Mouse (Mus musculus): Measurements from ENCODE around the gene Lst1. TPM values are rescaled to one million over a fixed set of nuclear protein-coding genes. Genes with fewer than 3 reads are reported as not detected.
"Not testable (repeated sequence)": the region's sequence is repeated elsewhere in the genome, so short reads cannot be mapped to it uniquely, and the experiment has no call there.

The Lst1 gene
- polyA plus RNA-seq (2014; fragmentation: Nextera tagmentation; extraction: Ambion mirVana): 6.1 and 8.0 TPM in 2 replicates

DNA sequence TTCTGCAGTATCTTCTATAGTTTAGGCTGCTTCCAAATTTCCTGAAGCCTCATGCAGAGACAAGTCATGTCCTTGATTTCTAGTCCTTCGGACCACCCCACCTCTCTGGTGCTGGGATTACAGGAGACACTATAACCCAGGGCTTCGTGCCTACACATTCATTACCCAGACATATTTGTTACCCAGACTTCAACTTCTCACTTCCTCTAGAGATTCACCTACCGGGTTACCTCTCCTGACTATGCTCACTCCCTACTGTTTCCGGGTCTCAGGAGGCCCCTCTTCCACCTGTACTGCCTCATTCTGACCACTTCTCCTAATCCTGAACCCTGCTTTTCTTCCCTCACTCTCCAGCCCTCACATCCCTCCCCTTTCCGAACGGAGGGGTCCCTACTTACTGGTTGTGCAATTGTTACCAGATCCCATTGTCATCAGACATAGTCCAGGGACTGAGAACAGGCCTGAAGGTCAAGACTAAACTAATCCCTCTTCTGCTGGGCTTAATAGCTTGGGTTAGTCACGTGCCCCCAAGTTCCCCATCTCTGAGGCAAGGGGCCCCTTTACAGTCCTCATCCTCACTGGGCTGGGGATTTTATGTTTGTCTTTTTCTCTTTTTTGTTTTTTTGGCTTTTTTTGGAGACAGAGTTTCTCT, at the start of gene Lst1:
TSS of gene Lst1 (minus strand) at position 481 of the 652 bp plus-strand sequence.
- DNase-seq (ENCODE audit: low spot score): no peak
- Histone ChIP-seq H3K4me2 (ENCODE audit: low read length) (no peak within 1 kb of the TSS), H3K4me1 (ENCODE audit: control insufficient read depth, insufficient read depth, low read length) (peaks cover 3% of the 10 kb centered on the region; the same call in 1 of the 2 replicates), H3K9ac (ENCODE audit: low read length) (no peak within 1 kb of the TSS), H3K4me3 (ENCODE audit: low read depth, low read length) (no peak within 1 kb of the TSS), H3K9me3 (replicated peaks; ENCODE audit: control insufficient read depth, low read length) (no peaks in the 10 kb centered on the region), H3K36me3 (ENCODE audit: control insufficient read depth, insufficient read depth, low read length) (no peaks in the 10 kb centered on the region), H3K27me3 (replicated peaks; ENCODE audit: control insufficient read depth, insufficient read depth, low read length) (no peaks in the 10 kb centered on the region), H3K27ac (ENCODE audit: low read depth, low read length) (no peak within 1 kb of the TSS)
- 73% methylated on average over 7 of the region's 7 CpGs for WGBS
- no peak for ATAC-seq

DNA sequence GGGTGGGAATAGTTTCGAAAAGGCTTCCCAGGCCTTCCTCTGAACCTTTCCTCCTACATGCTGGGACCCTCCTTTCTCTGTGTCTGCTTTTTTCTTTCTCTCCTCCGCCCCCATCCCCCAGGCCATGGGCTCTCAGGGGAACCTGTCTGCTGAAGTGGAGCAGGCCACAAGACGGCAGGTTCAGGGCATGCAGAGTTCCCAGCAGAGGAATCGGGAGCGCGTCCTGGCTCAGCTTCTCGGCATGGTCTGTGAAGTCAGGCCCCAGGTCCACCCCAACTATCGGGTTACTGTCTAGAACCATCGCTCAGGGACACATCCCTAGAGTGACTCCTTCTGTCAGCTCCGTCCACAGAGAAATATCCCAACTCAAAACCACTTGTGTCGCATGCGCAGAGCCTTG, 49.3 kb upstream of the Lst1 start:
- no peaks in the 10 kb centered on the region for H3K9me3 ChIP-seq (replicated peaks; ENCODE audit: control insufficient read depth, low read length)
- H3K9ac ChIP-seq (ENCODE audit: low read length): peak overlapping the region; percentile 85; the same call in 1 of the 2 replicates
- DNase-seq (ENCODE audit: low spot score) (no peak), ATAC-seq (no peak)
- H3K36me3 ChIP-seq (ENCODE audit: control insufficient read depth, insufficient read depth, low read length): peaks cover 13% of the 10 kb centered on the region; the same call in 1 of the 2 replicates
- WGBS: 89% methylated on average over 12 of the region's 12 CpGs
- no peak overlapping the region for H3K4me3 ChIP-seq (ENCODE audit: low read depth, low read length)
- H3K4me2 ChIP-seq (ENCODE audit: low read length): peak overlapping the region; percentile 83; the same call in 1 of the 2 replicates
- no peaks in the 10 kb centered on the region for H3K27me3 ChIP-seq (replicated peaks; ENCODE audit: control insufficient read depth, insufficient read depth, low read length)
- H3K27ac ChIP-seq (ENCODE audit: low read depth, low read length): no peak overlapping the region
- H3K4me1 ChIP-seq (ENCODE audit: control insufficient read depth, insufficient read depth, low read length): peaks cover 9% of the 10 kb centered on the region

DNA sequence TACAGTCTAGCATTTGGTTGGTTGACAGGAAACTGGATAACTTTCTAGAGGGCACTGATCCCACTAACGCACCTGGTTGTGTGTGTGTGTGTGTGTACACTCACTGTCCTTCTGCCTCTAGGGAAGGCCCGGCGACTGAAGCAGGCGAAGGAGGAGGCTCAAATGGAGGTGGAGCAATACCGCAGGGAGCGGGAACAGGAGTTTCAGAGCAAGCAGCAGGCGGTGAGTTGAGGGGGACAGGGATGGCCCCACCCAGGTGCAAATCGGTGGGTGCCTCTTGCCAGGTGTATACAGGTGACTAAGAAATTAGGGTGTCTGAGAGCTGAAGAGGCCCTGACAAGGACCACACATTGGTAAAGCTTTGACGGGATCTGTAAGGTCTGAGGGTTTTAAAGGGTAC, 48.8 kb upstream of the Lst1 start:
- H3K4me2 ChIP-seq (ENCODE audit: low read length): peak overlapping the region; percentile 83
- ATAC-seq (no peak), DNase-seq (ENCODE audit: low spot score) (no peak)
- peaks cover 15% of the 10 kb centered on the region; the same call in 1 of the 2 replicates for H3K36me3 ChIP-seq (ENCODE audit: control insufficient read depth, insufficient read depth, low read length)
- H3K27ac ChIP-seq (ENCODE audit: low read depth, low read length): peak overlapping the region; percentile 90; the same call in 1 of the 2 replicates
- H3K9me3 ChIP-seq (replicated peaks; ENCODE audit: control insufficient read depth, low read length): no peaks in the 10 kb centered on the region
- H3K27me3 ChIP-seq (replicated peaks; ENCODE audit: control insufficient read depth, insufficient read depth, low read length): no peaks in the 10 kb centered on the region
- peak overlapping the region; percentile 85; the same call in 1 of the 2 replicates for H3K9ac ChIP-seq (ENCODE audit: low read length)
- H3K4me3 ChIP-seq (ENCODE audit: low read depth, low read length): peak overlapping the region; percentile 40
- 74% methylated on average over 9 of the region's 9 CpGs for WGBS
- H3K4me1 ChIP-seq (ENCODE audit: control insufficient read depth, insufficient read depth, low read length): peaks cover 9% of the 10 kb centered on the region

DNA sequence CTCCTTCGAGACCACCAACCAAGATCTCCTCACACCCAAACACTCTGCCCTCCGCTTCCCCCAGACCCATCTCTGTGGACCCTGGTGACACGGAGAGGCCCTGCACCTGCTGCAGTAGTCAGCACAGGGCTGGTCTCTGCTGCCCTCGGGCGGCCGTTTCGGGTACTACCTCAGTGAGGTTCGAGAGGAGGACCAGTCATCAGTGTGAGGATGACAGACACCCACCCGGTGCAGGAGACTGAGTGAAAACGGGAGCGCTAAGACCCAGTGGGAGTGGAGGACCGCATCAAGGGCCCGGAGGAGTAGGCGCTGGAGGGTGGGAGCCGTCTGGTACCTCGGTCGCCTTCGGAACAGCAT, 48.1 kb upstream of the Lst1 start:
- H3K4me2 ChIP-seq (ENCODE audit: low read length): peak overlapping the region; percentile 83
- peak overlapping the region; percentile 90 for H3K27ac ChIP-seq (ENCODE audit: low read depth, low read length)
- DNase-seq (ENCODE audit: low spot score): peak; percentile 95
- H3K36me3 ChIP-seq (ENCODE audit: control insufficient read depth, insufficient read depth, low read length): peaks cover 15% of the 10 kb centered on the region
- peak; percentile 83 for ATAC-seq
- WGBS: 0% methylated on average over 18 of the region's 18 CpGs
- H3K9ac ChIP-seq (ENCODE audit: low read length): peak overlapping the region; percentile 85
- no peaks in the 10 kb centered on the region for H3K27me3 ChIP-seq (replicated peaks; ENCODE audit: control insufficient read depth, insufficient read depth, low read length)
- H3K9me3 ChIP-seq (replicated peaks; ENCODE audit: control insufficient read depth, low read length): no peaks in the 10 kb centered on the region
- peak overlapping the region; percentile 40 for H3K4me3 ChIP-seq (ENCODE audit: low read depth, low read length)
- H3K4me1 ChIP-seq (ENCODE audit: control insufficient read depth, insufficient read depth, low read length): peaks cover 9% of the 10 kb centered on the region

GRCm38 (mm10) chr17:35235614-35236389, 47.6 kb upstream of the Lst1 start, which contains the start of gene Nfkbil1:
Gene Nfkbil1, minus strand, starts transcription at chr17:35235792.
- Histone ChIP-seq H3K27me3 (replicated peaks; ENCODE audit: control insufficient read depth, insufficient read depth, low read length) (no peaks in the 10 kb centered on the region), H3K9me3 (replicated peaks; ENCODE audit: control insufficient read depth, low read length) (no peaks in the 10 kb centered on the region), H3K4me1 (ENCODE audit: control insufficient read depth, insufficient read depth, low read length) (peaks cover 7% of the 10 kb centered on the region), H3K4me3 (ENCODE audit: low read depth, low read length) (peak within 1 kb of the TSS; percentile 40), H3K4me2 (ENCODE audit: low read length) (peak within 1 kb of the TSS; percentile 83), H3K27ac (ENCODE audit: low read depth, low read length) (peak within 1 kb of the TSS; percentile 90), H3K36me3 (ENCODE audit: control insufficient read depth, insufficient read depth, low read length) (peaks cover 21% of the 10 kb centered on the region), H3K9ac (ENCODE audit: low read length) (peak within 1 kb of the TSS; percentile 85)
- DNase-seq (ENCODE audit: low spot score) (peak; percentile 96), ATAC-seq (peak; percentile 85)
- under 1% methylated on average over 35 of the region's 35 CpGs for WGBS

DNA sequence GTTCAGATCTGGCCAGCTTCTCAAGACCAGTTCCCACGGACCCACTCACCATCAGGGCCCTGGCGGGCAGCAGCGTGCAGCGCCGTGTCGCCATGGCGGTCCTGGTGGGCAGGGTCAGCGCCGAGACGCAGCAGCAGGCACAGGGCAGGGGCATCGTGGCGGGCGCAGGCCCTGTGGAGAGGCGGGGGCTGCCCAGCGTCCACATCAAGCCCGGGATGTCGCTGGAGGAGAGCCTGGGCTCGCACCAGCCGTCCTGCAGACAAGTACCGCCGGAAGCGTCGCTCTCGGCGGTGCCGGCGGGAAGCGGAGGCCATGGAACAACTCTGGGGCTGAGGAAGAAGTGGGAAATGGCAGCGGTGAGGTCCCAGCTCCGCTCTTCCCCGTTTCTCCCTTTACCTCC, 46.7 kb upstream of the Lst1 start:
- Histone ChIP-seq H3K27ac (ENCODE audit: low read depth, low read length) (peak overlapping the region; percentile 90), H3K9ac (ENCODE audit: low read length) (peak overlapping the region; percentile 85), H3K36me3 (ENCODE audit: control insufficient read depth, insufficient read depth, low read length) (peaks cover 30% of the 10 kb centered on the region), H3K4me3 (ENCODE audit: low read depth, low read length) (peak overlapping the region; percentile 40), H3K4me2 (ENCODE audit: low read length) (peak overlapping the region; percentile 83), H3K27me3 (replicated peaks; ENCODE audit: control insufficient read depth, insufficient read depth, low read length) (no peaks in the 10 kb centered on the region), H3K9me3 (replicated peaks; ENCODE audit: control insufficient read depth, low read length) (no peaks in the 10 kb centered on the region), H3K4me1 (ENCODE audit: control insufficient read depth, insufficient read depth, low read length) (peaks cover 4% of the 10 kb centered on the region; the same call in 1 of the 2 replicates)
- 8% methylated on average over 30 of the region's 31 CpGs for WGBS
- DNase-seq (ENCODE audit: low spot score): no peak
- 0 out of 2 replicates have a peak, but pooled peaks have one; percentile 2 for ATAC-seq

DNA sequence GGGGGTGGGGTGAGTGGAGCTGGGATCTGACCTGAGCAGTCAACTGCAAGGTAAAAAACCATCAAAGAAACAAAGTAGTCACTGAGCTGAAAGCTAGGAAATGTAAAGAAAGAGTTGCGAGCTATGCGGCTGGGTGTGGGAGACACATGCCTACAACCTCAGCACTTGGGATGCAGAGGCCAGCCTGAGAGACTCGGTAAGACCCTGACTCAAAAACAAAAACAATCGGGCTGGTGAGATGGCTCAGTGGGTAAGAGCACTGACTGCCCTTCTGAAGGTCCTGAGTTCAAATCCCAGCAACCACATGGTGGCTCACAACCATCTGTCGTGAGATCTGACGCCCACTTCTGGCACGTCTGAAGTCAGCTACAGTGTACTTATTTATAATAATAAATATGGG, 45.9 kb upstream of the Lst1 start:
- Histone ChIP-seq H3K36me3 (ENCODE audit: control insufficient read depth, insufficient read depth, low read length) (peaks cover 38% of the 10 kb centered on the region), H3K4me3 (ENCODE audit: low read depth, low read length) (peak overlapping the region; percentile 40; the same call in 1 of the 2 replicates), H3K4me2 (ENCODE audit: low read length) (peak overlapping the region; percentile 83), H3K9ac (ENCODE audit: low read length) (peak overlapping the region; percentile 85)
- H3K27ac ChIP-seq (ENCODE audit: low read depth, low read length); DNase-seq (ENCODE audit: low spot score); H3K9me3 ChIP-seq (replicated peaks; ENCODE audit: control insufficient read depth, low read length); H3K27me3 ChIP-seq (replicated peaks; ENCODE audit: control insufficient read depth, insufficient read depth, low read length); H3K4me1 ChIP-seq (ENCODE audit: control insufficient read depth, insufficient read depth, low read length); ATAC-seq: not testable (repeated sequence)
- WGBS: 82% methylated on average over 7 of the region's 7 CpGs

DNA sequence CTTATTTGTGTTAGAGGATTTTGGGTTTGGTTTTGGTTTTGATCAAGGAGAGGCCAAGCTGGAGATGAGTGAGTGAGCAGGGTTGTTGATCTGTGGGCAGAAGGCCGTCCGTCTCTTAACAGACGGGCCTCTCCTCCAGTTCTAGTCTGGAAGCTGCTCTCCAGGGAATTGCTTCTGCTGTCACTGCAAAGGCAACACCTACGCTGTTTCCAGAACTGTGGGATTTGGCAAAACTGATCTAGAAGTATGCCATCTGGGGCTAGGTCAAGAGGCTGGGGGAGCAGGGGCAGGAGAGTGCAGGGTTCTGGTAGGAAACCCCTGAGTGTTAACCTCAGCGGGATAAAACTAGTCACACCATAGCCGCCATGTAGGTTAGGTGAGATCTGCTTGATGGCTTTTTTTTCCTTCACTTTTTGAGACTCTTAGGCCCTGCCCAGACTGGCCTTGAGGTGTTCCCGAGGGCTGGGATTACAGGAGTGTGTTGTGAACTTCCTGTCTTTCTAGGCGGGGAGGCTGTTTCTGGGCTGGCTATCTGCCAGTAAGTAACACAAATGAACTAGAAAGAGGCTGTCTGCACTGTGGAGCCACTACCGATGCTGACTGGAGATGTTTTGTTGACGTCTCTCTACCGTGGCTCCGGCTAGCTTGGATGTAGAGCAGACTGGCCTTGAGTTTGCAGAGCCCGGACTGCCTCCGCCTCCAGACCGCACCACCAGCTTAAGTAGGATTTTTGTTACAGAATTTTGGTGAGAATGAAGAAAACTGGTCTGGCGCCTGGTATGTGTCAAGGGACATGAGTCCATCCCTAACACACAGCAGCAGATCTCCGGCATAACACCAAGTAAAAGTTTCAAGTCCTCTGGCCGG, 45.1 kb upstream of the Lst1 start, which contains the start of gene Atp6v1g2:
TSS of gene Atp6v1g2 (plus strand) at position 547 of the 867 bp plus-strand sequence.
- peaks cover 4% of the 10 kb centered on the region; the same call in 1 of the 2 replicates for H3K4me1 ChIP-seq (ENCODE audit: control insufficient read depth, insufficient read depth, low read length)
- WGBS: 74% methylated on average over 18 of the region's 18 CpGs
- peak within 1 kb of the TSS; percentile 85 for H3K9ac ChIP-seq (ENCODE audit: low read length)
- H3K27ac ChIP-seq (ENCODE audit: low read depth, low read length): peak within 1 kb of the TSS; percentile 90; the same call in 1 of the 2 replicates
- H3K4me3 ChIP-seq (ENCODE audit: low read depth, low read length): peak within 1 kb of the TSS; percentile 40
- DNase-seq (ENCODE audit: low spot score): no peak
- peaks cover 45% of the 10 kb centered on the region for H3K36me3 ChIP-seq (ENCODE audit: control insufficient read depth, insufficient read depth, low read length)
- no peaks in the 10 kb centered on the region for H3K9me3 ChIP-seq (replicated peaks; ENCODE audit: control insufficient read depth, low read length)
- ATAC-seq: no peak
- no peaks in the 10 kb centered on the region for H3K27me3 ChIP-seq (replicated peaks; ENCODE audit: control insufficient read depth, insufficient read depth, low read length)
- peak within 1 kb of the TSS; percentile 83 for H3K4me2 ChIP-seq (ENCODE audit: low read length)
